Mouse (Mus musculus): ENCODE results near the gene Zfhx3.

DNA sequence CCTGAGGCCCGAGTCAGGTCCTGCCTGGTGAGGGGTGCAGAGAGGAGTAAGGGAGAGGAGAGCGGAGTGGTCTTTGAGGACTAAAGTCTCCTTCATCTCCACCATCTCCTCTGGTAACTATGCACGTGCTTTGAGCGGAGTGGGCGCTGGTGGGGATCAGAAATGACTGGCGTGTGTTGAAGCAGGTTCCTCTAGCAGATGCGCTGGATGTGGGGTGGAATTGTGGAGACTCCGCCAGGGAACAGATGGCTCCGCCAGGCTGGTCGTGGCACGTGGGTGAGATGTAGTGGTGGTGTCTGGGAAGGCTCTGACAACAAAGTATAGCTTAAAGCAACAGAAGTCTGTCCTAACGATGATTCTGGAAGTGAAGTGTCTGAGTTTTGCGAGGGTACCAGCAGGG is 798.0 kb downstream of the Zfhx3 start:
- TF ChIP-seq CTCF (conservative IDR thresholded peaks at IDR 0.05; ENCODE audit: insufficient read depth, insufficient read length, low read depth, low read length) (no peak), POLR2A (IDR thresholded peaks at IDR 0.05; ENCODE audit: low read depth, low read length) (no peak)

Measured in kidney, adult 2 months (tissue).